Mouse (Mus musculus) cortical plate, adult 2 months (tissue): ENCODE measurements around the gene Bpi. TPM values are rescaled to one million over a fixed set of nuclear protein-coding genes. Genes with fewer than 3 reads are reported as not detected.

Experiments used
- H3K27ac ChIP-seq: fragments of 200-500 bp; 2 replicates; pipeline ENCODE4 v1.5.1; 2012; ENCODE audit warnings: low read length, control low read depth, inconsistent platforms; ENCODE audit not compliant: insufficient read depth
- H3K4me1 ChIP-seq: fragments of 200-500 bp; 2 replicates; pipeline ENCODE4 v1.6.1; 2011; ENCODE audit warnings: low read length; ENCODE audit not compliant: control insufficient read depth, insufficient read depth
- H3K4me3 ChIP-seq: fragments of 200-500 bp; 2 replicates; pipeline ENCODE4 v1.5.1; 2011; ENCODE audit warnings: mild to moderate bottlenecking, low read length, control low read depth; ENCODE audit not compliant: insufficient read depth
- CTCF ChIP-seq: fragments of 200-500 bp; IDR thresholded peaks from 2 replicates; pipeline ENCODE4 v1.5.1; 2011; ENCODE audit warnings: mild to moderate bottlenecking, control low read depth, low read length; ENCODE audit not compliant: insufficient read depth; ENCODE audit errors: extremely low read depth
- POLR2A ChIP-seq: fragments of 200-500 bp; IDR thresholded peaks from 2 replicates; pipeline ENCODE4 v1.6.1; 2011; ENCODE audit warnings: mild to moderate bottlenecking, low read length, control low read depth; ENCODE audit not compliant: insufficient read depth; ENCODE audit errors: extremely low read depth
- polyA plus RNA-seq: library from polyadenylated mRNA; depleted of rRNA; stranded (reverse); fragments of >200 nt; gene quantifications from 2 replicates; pipeline ENCODE4 v1.2.3, GENCODE M21; 2012

The Bpi gene
- polyA plus RNA-seq, 1 experiment: not detected

- H3K27ac ChIP-seq: no peak overlapping the region
- H3K4me1 ChIP-seq: no peaks in the 10 kb centered on the region
- no peak overlapping the region for H3K4me3 ChIP-seq
- no peak for TF ChIP-seq POLR2A
- TF ChIP-seq CTCF: 0 out of 2 replicates have a peak, but pooled peaks have one; percentile 17
Observed at GRCm38 (mm10) chr2:158225301-158225700, 32.6 kb upstream of the Bpi start.

GRCm38 (mm10) chr2:158228670-158229502 is 29.0 kb upstream of the Bpi start, which contains the start of gene D630003M21Rik:
TSS of gene D630003M21Rik (minus strand) at chr2:158229222.
- no peaks in the 10 kb centered on the region for H3K4me1 ChIP-seq
- TF ChIP-seq CTCF: no peak
- no peak for TF ChIP-seq POLR2A
- no peak within 1 kb of the TSS for H3K27ac ChIP-seq
- H3K4me3 ChIP-seq: peak within 1 kb of the TSS; percentile 50

- no peak for TF ChIP-seq POLR2A
- TF ChIP-seq CTCF: no peak
- Histone ChIP-seq H3K27ac (no peak overlapping the region), H3K4me1 (no peaks in the 10 kb centered on the region), H3K4me3 (peak overlapping the region; percentile 50)
Observed at GRCm38 (mm10) chr2:158229503-158229892, 28.4 kb upstream of the Bpi start.

GRCm38 (mm10) chr2:158230617-158231016 is 27.3 kb upstream of the Bpi start:
- Histone ChIP-seq H3K4me3 (no peak overlapping the region), H3K4me1 (no peaks in the 10 kb centered on the region), H3K27ac (no peak overlapping the region)
- TF ChIP-seq CTCF (no peak), POLR2A (no peak)

- TF ChIP-seq CTCF: no peak
- no peak for TF ChIP-seq POLR2A
- Histone ChIP-seq H3K27ac (no peak overlapping the region), H3K4me3 (no peak overlapping the region)
Observed at GRCm38 (mm10) chr2:158231071-158231470, 26.8 kb upstream of the Bpi start.

GRCm38 (mm10) chr2:158232414-158232813 is 25.5 kb upstream of the Bpi start:
- no peak overlapping the region for H3K27ac ChIP-seq
- no peaks in the 10 kb centered on the region for H3K4me1 ChIP-seq
- no peak overlapping the region for H3K4me3 ChIP-seq
- no peak for TF ChIP-seq CTCF
- no peak for TF ChIP-seq POLR2A

More at GRCm38 (mm10) chr2:158231071-158231470, 26.8 kb upstream of the Bpi start:
- H3K4me1 ChIP-seq: no peaks in the 10 kb centered on the region

- Histone ChIP-seq H3K27ac (no peak overlapping the region), H3K4me1 (no peaks in the 10 kb centered on the region), H3K4me3 (no peak overlapping the region)
- TF ChIP-seq CTCF (no peak), POLR2A (no peak)
Observed at GRCm38 (mm10) chr2:158233106-158233505, 24.8 kb upstream of the Bpi start.

DNA sequence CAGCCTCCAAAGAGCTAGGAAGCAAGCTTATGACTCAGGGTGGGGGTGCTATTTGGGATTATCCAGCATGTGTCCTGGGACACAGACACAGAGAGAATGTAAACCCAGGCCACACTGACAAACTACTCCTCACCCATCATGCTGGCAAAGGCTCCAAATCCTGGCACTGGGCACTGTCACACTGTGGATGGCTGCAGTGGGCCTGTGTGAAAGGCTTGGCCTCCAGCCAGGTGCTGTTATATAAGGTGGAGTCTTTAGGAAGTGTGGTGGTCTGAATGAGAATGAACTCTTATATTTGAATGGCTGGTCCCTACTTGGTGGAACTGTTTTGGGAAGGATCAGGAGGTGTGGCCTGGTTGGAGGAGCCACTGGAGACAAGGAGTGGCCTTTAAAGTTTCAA is 21.2 kb upstream of the Bpi start:
- no peak overlapping the region for H3K27ac ChIP-seq
- no peaks in the 10 kb centered on the region for H3K4me1 ChIP-seq
- TF ChIP-seq POLR2A: no peak
- TF ChIP-seq CTCF: no peak
- H3K4me3 ChIP-seq: no peak overlapping the region

GRCm38 (mm10) chr2:158238101-158238500 is 19.8 kb upstream of the Bpi start:
- Histone ChIP-seq H3K27ac (no peak overlapping the region), H3K4me3 (no peak overlapping the region), H3K4me1 (peaks cover 2% of the 10 kb centered on the region; the same call in 1 of the 2 replicates)
- TF ChIP-seq CTCF (no peak), POLR2A (no peak)

DNA sequence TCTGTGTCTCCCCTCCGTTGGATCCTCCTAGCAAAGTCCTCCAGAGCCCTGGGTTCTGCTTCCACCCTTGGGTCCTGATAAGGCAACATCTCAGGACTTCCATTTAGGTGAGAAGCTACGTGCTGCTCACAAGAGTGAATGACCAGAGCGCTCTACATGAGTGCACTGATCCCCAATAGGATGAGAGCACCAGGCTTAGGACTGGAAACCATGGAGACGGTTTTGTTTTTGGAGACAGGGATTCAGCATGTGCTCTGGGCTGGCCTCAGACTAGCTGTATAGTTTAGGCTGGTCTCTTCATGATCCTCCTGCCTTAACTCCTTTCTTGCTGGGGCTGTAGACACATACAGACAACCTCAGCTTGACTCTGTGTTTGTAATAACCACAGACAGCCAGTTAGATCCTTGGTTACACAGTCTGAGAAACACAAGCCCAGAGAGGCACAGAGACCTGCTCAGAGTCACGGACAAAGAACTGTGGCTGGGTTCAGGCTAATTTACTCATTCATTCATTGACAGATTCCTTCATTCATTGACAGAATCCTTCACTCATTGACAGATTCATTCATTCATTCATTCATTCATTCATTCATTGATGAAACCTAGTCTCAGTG is 16.7 kb upstream of the Bpi start:
- no peak overlapping the region for H3K27ac ChIP-seq
- TF ChIP-seq POLR2A (no peak), CTCF (no peak)

More for the DNA sequence above, 16.7 kb upstream of the Bpi start:
- H3K4me1 ChIP-seq: peaks cover 3% of the 10 kb centered on the region; the same call in 1 of the 2 replicates
- no peak overlapping the region for H3K4me3 ChIP-seq
